Mouse (Mus musculus): ENCODE measurements around the gene Dnmt1.

Dnmt1 gene

DNA sequence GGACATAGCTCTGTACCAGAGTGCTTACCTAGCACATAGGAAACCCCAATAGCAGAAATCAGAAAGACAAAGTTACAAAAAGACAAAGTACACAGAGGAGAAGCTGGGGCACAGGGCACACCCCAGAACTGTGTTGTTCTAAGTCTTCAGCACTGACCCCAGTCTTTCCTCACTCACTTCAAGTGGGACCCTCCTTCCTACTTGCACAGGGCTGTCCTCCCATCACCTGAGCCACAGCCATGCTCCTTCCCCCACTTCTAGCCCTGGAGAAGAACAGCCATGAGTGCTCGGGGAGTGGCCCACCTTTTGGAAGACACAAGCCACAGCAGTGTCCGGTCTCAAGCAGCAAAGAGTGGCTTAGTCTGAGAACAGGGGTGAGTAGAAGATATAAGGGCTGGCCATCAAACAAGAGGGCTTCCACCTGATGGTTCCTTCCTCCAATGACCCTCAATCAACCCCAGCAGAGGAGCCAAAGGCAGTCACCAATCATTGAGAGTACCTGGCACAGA, at the start of gene Dnmt1:
Dnmt1 (minus strand) TSS at position 459 of the 509 bp plus-strand sequence.
- no peak for DNase-seq (ENCODE audit: low read depth, low spot score)

DNA sequence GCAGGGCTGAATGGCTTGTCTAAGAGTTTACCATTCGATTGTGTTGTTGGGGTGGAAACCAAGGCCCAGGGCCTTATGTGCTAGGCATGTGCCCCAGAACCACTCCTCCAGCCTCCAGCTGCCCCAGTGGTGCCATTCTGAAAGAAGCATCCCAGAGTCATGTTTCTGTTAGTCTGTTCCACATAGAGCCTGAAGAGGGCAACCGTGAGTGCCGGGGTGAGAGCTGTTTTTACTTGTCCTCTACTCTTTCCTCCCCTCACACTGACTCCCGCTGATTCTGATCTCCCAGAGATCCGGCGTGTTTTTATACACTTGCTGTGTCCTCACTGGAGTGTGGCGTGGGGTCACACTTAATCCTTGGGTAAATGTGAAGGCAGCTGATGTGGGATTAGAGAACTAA, 48.3 kb upstream of the Dnmt1 start:
- no peak for DNase-seq (ENCODE audit: low read depth, low spot score)

DNA sequence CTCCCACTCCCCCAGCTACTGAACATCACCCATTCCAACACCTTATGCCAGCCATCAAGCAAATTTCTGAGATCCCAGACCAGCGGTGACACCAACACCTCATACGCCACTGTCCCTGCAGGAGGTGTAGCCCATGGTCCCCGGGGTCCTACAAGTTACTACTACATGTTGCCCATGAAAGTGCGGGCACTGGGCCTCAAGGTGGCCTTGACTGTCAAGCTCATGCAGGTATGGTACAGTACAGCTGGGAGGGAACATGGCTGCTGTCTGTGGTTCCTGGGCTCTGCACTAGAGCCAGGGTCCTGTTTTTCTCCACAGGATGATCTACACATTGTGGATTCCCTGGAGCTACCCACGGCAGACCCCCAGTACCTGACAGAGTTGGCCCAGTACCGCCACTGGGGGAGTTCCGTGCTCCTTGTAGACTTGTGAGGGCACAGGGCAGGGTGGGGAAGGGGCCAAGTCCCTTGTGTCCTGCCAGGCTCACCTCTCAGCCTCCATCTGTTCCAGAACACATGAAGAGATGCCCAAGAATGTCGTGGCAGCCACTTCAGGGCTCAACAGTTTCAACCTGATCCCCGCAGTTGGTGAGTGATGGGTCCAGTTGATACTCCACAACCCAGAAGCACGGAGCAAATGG, 47.7 kb upstream of the Dnmt1 start:
- DNase-seq (ENCODE audit: low read depth, low spot score), result no peak

DNA sequence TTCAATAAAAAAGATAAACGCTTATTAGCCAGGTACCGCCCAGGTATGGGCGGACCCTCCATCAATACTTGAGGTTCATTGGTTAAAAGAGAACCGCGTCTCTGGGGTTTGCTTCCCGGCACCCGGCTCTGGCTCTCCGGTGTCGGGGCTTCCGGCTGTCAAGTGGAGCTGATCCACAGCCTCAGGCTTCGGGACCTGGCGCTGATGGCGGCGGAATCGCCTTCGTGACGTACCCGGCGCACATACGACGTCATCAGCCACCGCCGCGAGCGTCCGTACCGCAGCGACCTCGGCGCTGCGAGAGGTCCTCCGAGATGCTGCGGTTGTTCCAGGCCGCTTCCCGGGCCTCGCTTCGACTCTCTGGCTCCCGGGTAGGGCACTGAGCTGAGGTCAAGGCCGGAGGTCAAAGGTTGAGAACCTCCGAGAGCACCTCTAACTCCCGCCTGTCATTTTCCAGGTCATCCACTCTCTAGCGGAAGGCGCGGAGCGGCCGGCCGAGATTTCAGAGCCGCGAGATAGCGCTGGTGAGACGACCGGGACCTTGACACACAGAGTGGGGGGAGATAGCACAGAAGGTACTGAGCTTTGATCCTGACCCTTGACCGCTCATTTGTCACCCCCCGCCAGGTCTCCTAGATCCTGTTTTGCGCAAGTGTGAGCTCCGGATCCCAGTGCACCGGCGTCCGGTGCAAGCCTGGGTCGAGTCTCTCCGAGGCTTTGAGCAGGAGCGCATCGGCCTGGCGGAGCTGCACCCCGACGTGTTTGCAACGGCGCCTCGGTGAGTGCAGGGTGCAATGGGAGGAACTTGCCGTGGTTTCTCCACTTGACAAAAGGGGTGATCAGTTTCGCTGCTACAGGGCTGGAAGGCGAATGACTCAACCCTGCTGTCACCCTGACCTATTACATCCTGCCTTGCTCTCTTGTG, 43.2 kb upstream of the Dnmt1 start, which contains the start of gene Mrpl4:
Mrpl4 (plus strand) TSS at position 112 of the 925 bp plus-strand sequence.
- peak; percentile 86 for DNase-seq (ENCODE audit: low read depth, low spot score)

DNA sequence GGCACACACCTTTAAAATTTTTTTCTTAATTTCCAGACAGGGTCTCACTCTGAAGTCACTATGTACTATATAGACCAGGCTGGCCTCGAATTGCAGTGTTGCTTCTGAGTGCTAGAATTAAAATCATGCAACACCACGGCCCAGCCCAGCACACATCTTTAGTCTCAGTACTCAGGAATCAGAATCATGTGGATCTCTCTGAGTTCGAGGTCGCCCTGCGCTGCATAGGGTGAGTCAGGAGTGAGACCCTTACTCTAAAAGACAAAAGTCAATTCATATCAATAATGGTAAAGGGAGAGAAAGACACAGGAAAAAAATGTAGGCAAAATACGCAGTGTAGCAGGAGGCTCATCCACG, 42.6 kb upstream of the Dnmt1 start:
- no peak for DNase-seq (ENCODE audit: low read depth, low spot score)

DNA sequence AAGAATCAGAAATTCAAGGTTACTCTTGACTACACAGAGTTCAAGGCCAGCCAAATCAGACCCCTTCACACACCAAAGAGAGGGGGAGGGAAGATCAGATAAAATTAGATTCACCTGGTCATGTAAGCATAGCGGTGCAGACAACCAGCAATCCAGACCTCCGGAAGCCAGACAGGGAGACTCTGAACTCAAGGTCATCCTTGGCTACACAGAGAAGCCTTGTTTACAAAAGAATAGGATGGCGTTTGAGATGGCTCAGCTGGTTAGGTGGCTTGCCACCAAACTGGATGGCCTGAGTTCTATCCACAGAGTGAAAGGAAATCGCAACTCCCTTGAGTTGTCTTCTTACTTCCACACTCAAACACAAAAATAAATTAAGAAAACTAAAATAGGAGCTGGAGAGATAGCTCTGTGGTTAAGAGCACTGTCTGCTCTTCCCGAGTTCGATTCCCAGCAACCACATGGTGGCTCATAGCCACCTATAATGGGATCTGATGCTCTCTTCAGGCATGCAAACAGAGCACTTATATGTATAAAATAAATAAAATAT, 42.0 kb upstream of the Dnmt1 start:
- no peak for DNase-seq (ENCODE audit: low read depth, low spot score)

DNA sequence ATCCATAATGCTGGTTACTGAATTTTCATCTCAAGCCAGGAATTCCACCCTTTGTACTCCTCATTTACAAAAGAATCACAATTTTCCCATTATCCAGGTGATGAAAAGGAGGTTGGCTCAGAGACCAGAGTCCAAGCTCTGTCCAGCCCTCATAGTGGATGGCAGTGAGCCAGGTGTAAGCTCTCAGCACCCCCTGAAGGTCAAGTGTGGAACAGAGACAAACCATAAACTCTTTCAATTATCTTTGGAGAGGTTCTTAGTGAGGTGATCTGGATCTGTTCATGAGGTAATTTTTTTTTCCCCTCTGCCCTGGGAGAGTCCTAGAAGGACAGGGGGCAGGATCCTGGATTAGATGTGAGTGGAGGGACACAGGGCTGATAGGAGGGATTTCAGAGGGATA, 41.1 kb upstream of the Dnmt1 start:
- peak; percentile 65 for DNase-seq (ENCODE audit: low read depth, low spot score)

DNA sequence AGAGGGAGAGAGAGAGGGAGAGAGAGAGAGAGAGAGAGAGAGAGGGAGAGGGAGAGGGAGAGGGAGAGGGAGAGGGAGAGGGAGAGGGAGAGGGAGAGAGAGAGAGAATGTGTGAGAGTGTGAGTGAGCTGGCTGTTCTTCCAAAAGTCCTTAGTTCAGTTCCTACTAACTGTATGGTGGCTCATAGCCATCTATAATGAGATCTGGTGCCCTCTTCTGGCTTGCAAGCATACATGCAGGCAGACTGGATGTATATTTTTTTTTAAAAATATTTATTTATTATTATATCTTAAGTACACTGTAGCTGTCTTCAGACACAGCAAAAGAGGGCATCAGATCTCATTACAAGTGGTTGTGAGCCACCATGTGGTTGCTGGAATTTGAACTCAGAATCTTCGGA, 38.6 kb upstream of the Dnmt1 start:
- peak; percentile 66 for DNase-seq (ENCODE audit: low read depth, low spot score)

DNA sequence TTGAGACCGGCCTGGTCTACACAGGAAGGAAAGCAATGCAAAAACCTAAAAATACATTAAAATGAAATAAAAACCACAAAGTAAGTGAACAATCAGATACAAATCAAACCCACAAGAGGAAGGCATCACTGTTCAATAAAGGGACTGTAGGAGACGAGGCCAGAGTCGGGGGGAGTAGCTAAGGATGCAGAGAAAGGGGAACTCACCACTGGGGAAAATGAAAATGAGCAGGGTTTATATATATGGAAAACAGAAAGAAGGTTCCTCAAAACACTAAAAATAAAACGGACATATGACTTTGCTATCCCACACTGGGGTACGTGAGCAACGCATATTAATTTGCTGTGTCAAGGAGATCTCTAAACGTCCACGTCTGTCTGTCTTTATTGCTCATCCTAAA, 37.4 kb upstream of the Dnmt1 start:
- no peak for DNase-seq (ENCODE audit: low read depth, low spot score)

DNA sequence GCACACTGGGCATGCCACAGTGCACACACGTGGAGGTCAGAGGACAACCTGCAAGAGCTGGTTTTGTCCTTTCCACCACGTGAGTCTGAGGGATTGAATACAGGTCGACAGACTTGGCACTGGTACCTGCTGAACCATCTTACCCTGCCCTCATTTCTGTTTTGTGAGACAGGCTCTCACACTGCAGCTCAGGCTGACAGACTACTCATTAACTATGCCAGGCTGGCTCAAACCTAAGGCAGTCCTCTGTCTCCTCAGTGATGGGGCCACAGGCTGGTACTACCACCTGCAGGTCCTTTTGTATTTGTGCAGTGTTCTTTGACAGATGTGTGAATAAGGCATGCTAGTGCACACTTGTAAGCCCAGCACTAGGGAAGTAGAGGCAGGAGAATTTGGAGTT, 35.4 kb upstream of the Dnmt1 start:
- peak; percentile 33 for DNase-seq (ENCODE audit: low read depth, low spot score)

DNA sequence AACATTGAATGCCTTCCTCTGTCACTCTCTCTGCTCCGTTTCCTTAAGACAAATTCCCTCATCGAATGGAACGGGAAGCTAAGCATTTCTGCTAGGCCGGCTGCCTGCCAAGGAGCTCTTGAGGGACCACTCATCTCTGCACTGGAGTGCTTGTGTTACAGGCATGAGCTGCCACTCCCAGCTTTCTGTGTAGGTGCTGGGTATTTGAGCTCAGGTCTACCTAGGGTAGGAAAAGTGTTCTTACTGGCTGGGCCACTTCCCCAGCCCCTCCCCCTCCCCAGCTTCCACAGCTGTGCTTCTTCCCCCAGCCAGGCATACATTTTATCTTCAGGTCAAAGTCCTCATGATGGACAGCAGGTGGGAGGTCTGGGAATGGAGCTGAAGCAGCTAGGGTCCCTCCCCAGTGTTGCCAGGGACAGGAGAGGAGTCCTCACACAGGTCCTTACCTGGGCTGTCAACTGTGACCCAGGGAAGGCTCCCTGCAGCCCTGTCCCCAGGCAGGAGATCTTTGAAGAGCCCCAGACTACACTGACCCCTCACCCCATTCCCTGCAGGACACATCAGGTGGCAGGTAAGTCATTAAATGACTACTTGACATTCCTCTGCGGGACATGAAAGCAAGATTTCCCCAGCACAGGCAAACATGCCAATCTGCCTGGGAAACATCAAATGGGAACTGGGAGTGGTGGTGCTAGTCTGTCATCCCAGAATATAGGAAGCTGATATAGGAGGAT, 33.6 kb upstream of the Dnmt1 start:
- no peak for DNase-seq (ENCODE audit: low read depth, low spot score)

DNA sequence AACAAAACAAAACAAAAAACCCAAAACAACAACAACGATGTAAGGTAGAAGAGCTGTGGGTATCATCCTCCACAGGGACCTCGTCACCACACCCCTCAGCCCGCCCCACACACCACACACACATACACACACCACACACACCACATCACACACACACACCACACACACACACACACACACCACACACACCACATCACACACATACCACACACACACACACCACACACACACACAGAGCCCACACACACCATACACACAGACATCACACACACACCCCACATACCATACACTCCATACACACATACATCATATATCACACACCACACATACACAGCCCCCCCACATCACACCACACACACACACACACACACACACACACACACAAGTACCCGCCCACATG, 31.9 kb upstream of the Dnmt1 start:
- DNase-seq (ENCODE audit: low read depth, low spot score), result no peak

DNA sequence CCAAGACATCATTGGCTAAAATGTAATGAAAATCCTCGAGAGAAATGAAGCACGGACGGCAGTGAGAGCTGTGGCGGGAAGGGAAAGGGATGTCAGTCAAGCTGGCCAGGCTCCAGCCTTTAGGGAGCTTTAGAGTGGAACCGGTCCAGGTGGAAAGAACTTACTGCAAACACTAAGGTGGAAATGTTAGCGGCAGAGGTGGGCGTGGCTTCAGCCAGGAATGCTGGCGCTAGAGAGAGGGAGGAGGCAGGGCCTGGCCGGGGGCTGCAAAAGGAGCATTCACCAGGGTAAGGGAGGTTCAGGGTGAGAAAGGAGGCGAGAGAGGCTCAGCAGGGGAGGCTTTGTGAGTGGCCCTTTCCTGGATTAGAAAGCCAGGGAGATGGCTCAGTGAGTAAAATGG, 31.2 kb upstream of the Dnmt1 start:
- no peak for DNase-seq (ENCODE audit: low read depth, low spot score)

DNA sequence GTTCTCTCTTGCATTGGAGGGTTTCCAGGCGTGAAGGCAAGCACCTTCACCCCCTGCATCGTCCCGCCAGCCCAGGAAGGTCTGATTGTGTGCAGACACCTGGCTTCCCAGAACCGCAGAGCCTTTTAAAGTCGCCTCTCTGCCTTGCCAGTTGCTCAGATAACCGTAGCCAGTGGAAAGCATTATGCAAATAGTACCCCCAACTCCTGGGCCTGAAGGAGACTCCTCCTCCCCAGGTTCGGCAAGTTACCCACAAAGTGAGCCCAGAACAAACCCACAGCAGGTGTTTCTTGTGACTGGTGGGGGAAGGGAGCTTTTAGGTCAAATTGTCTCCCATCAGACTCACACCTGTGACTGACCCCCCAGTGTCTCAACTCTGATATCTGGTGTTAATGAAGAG, 28.3 kb upstream of the Dnmt1 start:
- no peak for DNase-seq (ENCODE audit: low read depth, low spot score)

DNA sequence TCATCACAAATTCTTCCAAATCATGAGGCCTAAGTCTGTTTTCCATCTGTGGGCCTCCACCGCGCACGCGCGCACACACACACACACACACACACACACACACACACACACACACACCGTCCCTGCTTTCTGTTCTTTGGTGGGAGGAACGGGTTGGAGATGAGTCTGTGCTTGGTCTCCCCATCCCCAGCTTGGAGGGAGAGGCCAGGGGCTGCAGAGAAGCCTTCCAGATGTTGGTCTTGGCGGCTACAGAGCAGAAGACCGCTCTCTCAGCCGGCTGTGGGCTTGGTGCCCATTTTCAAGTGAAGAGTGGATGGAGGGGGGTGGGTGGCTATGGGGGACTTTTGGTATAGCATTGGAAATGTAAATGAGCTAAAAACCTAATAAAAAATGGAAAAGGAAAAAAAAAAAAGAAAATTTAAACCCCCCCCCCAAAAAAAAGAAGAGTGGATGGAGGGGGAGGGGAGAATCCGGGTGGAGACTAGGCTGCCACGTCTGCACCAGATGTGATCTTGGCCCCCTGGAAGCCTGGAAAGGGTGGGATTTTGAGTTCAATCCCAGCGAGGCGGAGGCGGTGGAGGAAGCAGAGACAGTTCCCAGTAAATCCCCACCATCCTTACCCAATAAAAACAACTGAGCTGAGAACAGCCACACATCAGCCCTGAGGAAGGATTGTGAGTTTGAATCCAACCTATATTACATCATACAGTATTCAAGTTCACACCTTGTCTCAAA, 27.4 kb upstream of the Dnmt1 start:
- DNase-seq (ENCODE audit: low read depth, low spot score), result no peak

DNA sequence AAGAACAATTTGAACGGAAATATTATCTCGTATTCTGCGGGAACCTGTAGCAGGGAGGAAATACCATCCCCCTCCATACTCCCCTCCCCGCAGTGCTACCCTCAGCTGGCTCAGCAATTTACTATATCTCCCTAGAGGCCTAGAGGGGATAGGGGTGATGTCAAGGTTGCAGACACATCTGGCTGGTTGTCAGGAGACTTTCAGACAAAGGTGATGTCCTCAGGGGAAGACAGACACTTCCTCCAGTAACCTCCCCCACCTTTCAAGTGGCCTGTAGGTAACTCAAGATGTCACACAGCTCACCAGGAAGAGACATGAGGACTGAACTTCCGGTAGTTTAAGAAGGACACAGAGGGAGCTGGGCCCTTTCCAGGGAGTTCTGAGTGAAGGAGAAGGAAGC, 23.5 kb upstream of the Dnmt1 start:
- no peak for DNase-seq (ENCODE audit: low read depth, low spot score)

DNA sequence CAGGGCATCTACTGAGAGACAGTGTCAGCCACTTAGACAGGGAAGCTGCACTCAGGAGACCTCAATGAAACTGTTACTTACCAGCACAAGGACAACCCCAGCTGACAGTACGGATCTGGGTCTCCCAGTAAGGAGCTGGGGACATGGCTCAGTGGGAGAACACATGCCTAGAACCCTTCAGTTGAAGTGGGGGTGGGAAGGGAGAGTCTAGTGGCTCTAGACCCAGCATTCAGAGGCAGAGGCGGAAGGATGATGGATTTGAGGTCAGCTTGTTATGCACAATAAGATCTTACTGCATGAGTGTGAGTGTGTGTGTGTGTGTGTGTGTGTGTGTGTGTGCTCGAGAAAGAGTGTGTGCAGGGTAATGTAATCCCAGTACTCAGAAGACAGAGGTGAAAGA, 22.5 kb upstream of the Dnmt1 start:
- DNase-seq (ENCODE audit: low read depth, low spot score), result no peak

DNA sequence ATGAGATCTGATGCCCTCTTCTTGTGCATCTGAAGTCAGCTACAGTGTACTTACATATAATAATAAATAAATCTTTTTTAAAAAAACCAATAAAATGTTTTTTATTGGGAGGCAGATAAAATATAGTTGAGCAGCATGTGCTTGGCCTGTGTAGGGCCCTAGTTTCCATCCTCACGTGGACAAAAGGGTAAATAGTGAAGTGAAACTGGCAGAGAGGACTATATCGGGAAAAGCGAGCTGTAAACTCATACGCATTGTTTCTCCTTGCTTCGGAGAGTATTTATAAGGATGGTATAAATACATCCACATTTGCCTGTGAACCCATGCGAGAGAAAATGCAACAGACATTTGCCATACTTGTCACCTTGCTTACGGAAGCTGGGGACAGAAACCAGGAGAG, 20.1 kb upstream of the Dnmt1 start:
- DNase-seq (ENCODE audit: low read depth, low spot score), result no peak

DNA sequence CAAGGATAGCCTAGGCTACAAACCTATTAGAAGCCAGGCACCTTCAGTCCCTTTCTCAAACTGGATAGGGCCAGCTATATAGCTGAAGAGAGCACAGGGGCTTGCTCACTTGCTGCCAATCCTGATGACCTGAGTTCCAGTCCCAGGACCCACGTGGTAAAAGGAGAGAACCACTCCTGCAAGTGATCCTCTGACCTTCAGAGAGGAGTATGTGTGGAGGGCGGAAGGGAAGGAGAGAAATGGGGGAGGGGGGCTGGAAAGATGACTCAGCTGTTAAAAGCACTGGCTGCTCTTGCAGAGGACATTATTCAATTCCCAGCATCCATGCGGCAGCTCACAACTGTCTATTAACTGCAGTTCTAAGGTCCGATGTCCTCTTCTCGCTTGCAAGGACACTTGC, 19.5 kb upstream of the Dnmt1 start:
- no peak for DNase-seq (ENCODE audit: low read depth, low spot score)

DNA sequence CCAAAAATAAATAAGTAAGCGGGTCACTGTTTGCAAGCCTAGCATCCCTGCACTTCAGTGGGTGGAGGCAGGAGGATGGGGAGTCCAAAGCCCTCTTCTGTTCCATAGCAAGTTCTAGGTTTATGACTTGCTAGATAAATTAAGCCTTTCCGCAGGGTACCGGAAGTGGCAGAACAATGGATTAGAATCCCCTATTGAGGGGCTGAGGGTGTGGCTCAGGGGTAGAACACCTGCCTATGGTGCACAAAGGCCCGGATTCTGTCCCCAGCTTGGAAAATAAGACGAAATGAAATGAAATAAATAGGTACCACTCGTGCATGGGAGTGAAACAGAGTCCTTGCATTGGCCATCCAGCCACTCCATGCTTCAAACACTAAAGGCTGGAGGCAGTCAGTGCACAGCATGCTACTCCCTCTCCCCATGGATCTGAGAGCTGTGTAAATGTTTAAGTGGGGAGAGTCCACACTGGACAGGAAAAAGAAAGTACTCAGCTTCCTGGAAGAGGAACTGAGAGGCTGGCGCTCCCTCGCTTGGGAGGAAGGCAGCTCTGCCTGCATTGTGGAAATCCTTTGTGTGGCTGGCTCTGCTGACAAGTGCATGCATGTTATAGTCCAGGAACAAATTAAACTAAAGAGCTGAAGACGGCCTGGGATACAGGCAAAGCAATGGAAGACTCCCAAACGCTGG, 18.9 kb upstream of the Dnmt1 start:
- no peak for DNase-seq (ENCODE audit: low read depth, low spot score)
